Mouse (Mus musculus): Measurements from ENCODE around the gene Shisa8. TPM values are rescaled to one million over a fixed set of nuclear protein-coding genes. Genes with fewer than 3 reads are reported as not detected.
"Not testable (repeated sequence)": the region's sequence is repeated elsewhere in the genome, so short reads cannot be mapped to it uniquely, and the experiment has no call there.

Shisa8 gene
- polyA plus RNA-seq, 1 experiment = 0.06 TPM

DNA sequence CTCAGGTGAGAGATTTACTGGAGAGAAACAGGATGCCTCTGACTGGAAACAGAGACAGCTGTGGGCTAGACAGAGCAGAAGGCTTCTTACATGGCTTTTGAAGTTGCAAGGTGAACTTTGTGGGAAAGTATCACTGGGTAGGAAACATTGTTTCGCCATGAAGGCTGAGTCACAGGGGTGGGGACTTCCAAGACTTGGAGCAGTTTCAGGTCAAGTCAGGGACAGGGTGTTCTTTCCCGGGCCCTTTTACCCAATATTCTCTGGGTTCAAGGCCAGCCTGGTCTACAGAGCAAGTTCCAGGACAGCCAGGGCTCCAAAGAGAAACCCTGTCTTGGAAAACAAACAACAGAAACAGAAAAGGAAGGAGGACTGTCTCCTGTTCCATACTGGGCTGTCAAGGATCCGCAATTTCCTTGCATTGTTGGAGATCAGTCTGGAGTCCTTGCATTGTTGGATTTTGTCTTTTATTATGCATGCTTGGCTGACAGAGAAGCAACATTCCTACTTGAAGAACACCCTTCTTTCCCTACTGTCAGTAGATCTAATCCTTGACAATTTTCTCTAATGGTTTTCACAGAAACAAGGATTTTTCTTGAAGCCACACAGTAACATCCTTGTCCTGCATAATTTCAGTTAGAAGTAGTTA is 34.6 kb upstream of the Shisa8 start:
- no peak overlapping the region for H3K4me3 ChIP-seq (ENCODE audit: insufficient read depth, poor library complexity, severe bottlenecking)
- H3K36me3 ChIP-seq (ENCODE audit: control insufficient read depth, insufficient read depth) = no peaks in the 10 kb centered on the region
- H3K79me2 ChIP-seq (ENCODE audit: control insufficient read depth, insufficient read depth) = no peaks in the 10 kb centered on the region
- H3ac ChIP-seq (ENCODE audit: control insufficient read depth, insufficient read length, low read depth) = no peak overlapping the region
- no peaks in the 10 kb centered on the region for H3K27me3 ChIP-seq (ENCODE audit: control insufficient read depth, insufficient read depth, insufficient read length)
- TF ChIP-seq FOSL1 (IDR thresholded peaks at IDR 0.05; ENCODE audit: insufficient read depth, low read length, poor library complexity, severe bottlenecking) (no peak), USF1 (IDR thresholded peaks at IDR 0.05; ENCODE audit: low read depth) (no peak), CEBPB (IDR thresholded peaks at IDR 0.05; ENCODE audit: low read depth) (peak; percentile 17)
- no peaks in the 10 kb centered on the region for H3K79me3 ChIP-seq (ENCODE audit: low read depth)

DNA sequence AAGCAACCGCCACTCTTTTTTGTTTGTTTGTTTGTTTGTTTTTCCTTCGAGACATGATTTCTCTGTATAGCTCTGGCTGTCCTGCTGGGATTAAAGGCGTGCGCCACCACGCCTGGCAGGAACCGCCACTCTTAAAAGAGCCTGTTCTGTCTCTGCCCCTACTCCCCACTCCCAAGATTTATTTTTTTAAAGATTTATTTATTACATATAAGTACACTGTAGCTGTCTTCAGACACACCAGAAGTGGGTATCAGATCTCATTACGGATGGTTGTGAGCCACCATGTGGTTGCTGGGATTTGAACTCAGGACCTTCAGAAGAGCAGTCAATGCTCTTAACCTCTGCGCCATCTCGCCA is 32.2 kb upstream of the Shisa8 start:
- H3K4me3 ChIP-seq (ENCODE audit: insufficient read depth, poor library complexity, severe bottlenecking) = peak overlapping the region; percentile 58
- not testable (repeated sequence) for H3K79me2 ChIP-seq (ENCODE audit: control insufficient read depth, insufficient read depth); H3K27me3 ChIP-seq (ENCODE audit: control insufficient read depth, insufficient read depth, insufficient read length)

DNA sequence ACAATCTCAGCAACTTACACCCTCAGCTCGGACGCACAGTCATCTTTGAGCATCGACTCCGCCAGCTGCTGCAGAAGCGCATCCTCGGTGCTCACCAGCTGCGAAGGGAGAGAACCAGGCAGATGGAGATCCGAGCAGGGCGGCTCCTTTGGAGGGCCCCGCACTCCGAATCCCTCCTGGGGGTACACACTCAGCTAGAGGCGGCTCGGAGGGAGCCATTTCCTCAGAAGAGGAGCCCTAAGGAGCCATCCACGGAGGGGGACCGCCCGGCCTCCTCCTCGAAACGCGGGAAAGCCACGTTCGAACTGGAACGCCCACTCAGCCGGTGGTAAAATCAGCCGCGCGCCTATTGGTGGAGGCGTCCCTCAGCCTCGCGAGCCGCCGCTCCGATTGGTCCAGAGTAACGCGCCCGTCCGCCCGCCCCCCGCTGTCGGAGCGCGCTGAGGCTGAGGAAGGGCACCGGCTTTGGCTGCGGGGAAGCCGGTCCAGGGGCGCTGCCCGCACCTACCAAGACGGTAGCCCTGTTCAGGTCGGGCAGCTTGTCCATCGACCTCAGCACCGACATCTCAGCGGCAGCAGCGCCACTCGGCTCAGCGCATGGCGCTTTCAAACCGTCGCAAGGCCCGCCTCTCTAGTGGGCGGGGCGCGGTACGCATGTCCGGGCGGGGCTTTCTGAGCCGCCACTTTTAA is 31.6 kb upstream of the Shisa8 start, which contains the start of gene Cenpm:
Cenpm (minus strand) TSS at position 634 of the 690 bp plus-strand sequence.
- H3K27me3 ChIP-seq (ENCODE audit: control insufficient read depth, insufficient read depth, insufficient read length) = no peaks in the 10 kb centered on the region
- peak within 1 kb of the TSS; percentile 85 for H3ac ChIP-seq (ENCODE audit: control insufficient read depth, insufficient read length, low read depth)
- no peaks in the 10 kb centered on the region for H3K79me3 ChIP-seq (ENCODE audit: low read depth)
- TF ChIP-seq CTCF (IDR thresholded peaks at IDR 0.05; ENCODE audit: control insufficient read depth, insufficient read depth, insufficient read length) (no peak), MAX (IDR thresholded peaks at IDR 0.05) (peak; percentile 56)
- H3K4me3 ChIP-seq (ENCODE audit: insufficient read depth, poor library complexity, severe bottlenecking) = peak within 1 kb of the TSS; percentile 58
- H3K36me3 ChIP-seq (ENCODE audit: control insufficient read depth, insufficient read depth) = no peaks in the 10 kb centered on the region
- H3K79me2 ChIP-seq (ENCODE audit: control insufficient read depth, insufficient read depth) = no peaks in the 10 kb centered on the region

More for the DNA sequence above, 32.2 kb upstream of the Shisa8 start:
- not testable (repeated sequence) for H3K79me3 ChIP-seq (ENCODE audit: low read depth); H3ac ChIP-seq (ENCODE audit: control insufficient read depth, insufficient read length, low read depth); H3K36me3 ChIP-seq (ENCODE audit: control insufficient read depth, insufficient read depth)

DNA sequence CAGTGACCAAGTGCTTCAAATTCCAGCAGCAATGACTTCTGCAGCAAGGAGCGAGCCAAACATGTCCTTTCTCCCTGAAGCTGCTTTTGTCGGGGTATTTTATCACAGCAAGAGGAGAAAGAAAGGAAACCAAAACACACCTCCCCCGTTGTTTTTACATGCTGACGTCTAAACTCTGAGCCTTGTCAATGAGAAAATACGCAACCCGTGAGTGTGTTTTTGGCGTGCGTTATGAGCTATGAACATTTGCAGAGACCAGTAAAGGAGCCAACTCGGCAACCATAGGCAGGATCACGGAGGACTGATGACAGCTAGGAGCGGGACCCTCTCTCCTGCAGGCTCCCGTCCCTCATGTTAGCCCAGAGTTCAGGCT is 31.1 kb upstream of the Shisa8 start:
- no peak for TF ChIP-seq CTCF (IDR thresholded peaks at IDR 0.05; ENCODE audit: control insufficient read depth, insufficient read depth, insufficient read length)
- TF ChIP-seq FOSL1 (IDR thresholded peaks at IDR 0.05; ENCODE audit: insufficient read depth, low read length, poor library complexity, severe bottlenecking) = no peak
- TF ChIP-seq MAX (IDR thresholded peaks at IDR 0.05) = no peak
- no peak for TF ChIP-seq CEBPB (IDR thresholded peaks at IDR 0.05; ENCODE audit: low read depth)
- TF ChIP-seq MYOG (IDR thresholded peaks at IDR 0.05; ENCODE audit: control insufficient read depth, extremely low read depth, insufficient read length) = no peak
- no peak for TF ChIP-seq USF1 (IDR thresholded peaks at IDR 0.05; ENCODE audit: low read depth)
- no peak for TF ChIP-seq MYOD1 (IDR thresholded peaks at IDR 0.05; ENCODE audit: control insufficient read depth, insufficient read length, low read depth)
- H3K4me3 ChIP-seq (ENCODE audit: insufficient read depth, poor library complexity, severe bottlenecking) = peak overlapping the region; percentile 58
- peak overlapping the region; percentile 85 for H3ac ChIP-seq (ENCODE audit: control insufficient read depth, insufficient read length, low read depth)
- no peaks in the 10 kb centered on the region for H3K79me3 ChIP-seq (ENCODE audit: low read depth)
- no peaks in the 10 kb centered on the region for H3K27me3 ChIP-seq (ENCODE audit: control insufficient read depth, insufficient read depth, insufficient read length)
- no peaks in the 10 kb centered on the region for H3K79me2 ChIP-seq (ENCODE audit: control insufficient read depth, insufficient read depth)
- peaks cover 2% of the 10 kb centered on the region for H3K36me3 ChIP-seq (ENCODE audit: control insufficient read depth, insufficient read depth)

DNA sequence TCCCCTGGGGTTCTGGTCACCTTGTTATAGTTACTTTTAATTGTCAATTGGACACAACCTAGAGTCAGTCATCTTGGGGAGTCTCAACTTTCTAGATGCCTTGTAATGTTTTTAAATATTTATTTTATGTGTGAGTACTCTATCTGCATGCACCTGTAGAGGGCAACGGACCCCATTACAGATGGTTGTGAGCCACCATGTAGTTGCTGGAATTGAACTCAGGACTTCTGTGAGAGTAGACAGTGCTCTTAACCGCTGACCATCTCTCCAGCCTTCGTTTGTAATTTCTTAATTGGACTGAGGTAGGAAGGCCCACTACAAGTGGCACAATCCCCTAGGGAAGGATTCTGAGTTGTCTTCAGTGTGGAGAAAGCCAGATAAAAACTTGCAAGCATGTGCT is 30.7 kb upstream of the Shisa8 start:
- H3K36me3 ChIP-seq (ENCODE audit: control insufficient read depth, insufficient read depth) = peaks cover 6% of the 10 kb centered on the region
- peak overlapping the region; percentile 85 for H3ac ChIP-seq (ENCODE audit: control insufficient read depth, insufficient read length, low read depth)
- H3K4me3 ChIP-seq (ENCODE audit: insufficient read depth, poor library complexity, severe bottlenecking) = peak overlapping the region; percentile 58
- H3K79me2 ChIP-seq (ENCODE audit: control insufficient read depth, insufficient read depth) = no peaks in the 10 kb centered on the region
- H3K27me3 ChIP-seq (ENCODE audit: control insufficient read depth, insufficient read depth, insufficient read length) = no peaks in the 10 kb centered on the region
- no peaks in the 10 kb centered on the region for H3K79me3 ChIP-seq (ENCODE audit: low read depth)
- no peak for TF ChIP-seq MAX (IDR thresholded peaks at IDR 0.05)
- no peak for TF ChIP-seq MYOD1 (IDR thresholded peaks at IDR 0.05; ENCODE audit: control insufficient read depth, insufficient read length, low read depth)
- TF ChIP-seq MYOG (IDR thresholded peaks at IDR 0.05; ENCODE audit: control insufficient read depth, extremely low read depth, insufficient read length) = no peak
- TF ChIP-seq USF1 (IDR thresholded peaks at IDR 0.05; ENCODE audit: low read depth) = no peak
- no peak for TF ChIP-seq FOSL1 (IDR thresholded peaks at IDR 0.05; ENCODE audit: insufficient read depth, low read length, poor library complexity, severe bottlenecking)
- TF ChIP-seq CTCF (IDR thresholded peaks at IDR 0.05; ENCODE audit: control insufficient read depth, insufficient read depth, insufficient read length) = no peak
- TF ChIP-seq CEBPB (IDR thresholded peaks at IDR 0.05; ENCODE audit: low read depth) = no peak

DNA sequence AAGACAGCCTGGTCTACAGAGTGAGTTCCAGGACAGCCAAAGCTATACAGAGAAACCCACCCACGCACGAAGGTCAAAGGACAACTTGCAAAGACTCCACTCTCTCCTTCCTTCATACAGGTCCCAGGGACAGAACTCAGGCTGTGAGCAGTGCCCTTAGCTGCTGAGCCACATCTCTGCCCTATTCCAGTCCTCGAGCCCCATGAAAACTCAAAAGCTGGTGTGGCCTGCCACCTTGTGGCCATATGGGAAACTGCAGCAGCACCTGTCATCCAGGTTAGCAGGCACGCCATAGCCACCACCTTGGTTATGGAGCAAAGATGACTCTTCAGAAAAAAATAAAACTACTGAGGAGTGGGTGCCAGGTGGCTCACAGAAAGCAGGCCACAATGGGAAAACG is 23.9 kb upstream of the Shisa8 start:
- Histone ChIP-seq H3K4me3 (ENCODE audit: insufficient read depth, poor library complexity, severe bottlenecking) (no peak overlapping the region), H3K79me2 (ENCODE audit: control insufficient read depth, insufficient read depth) (no peaks in the 10 kb centered on the region), H3K27me3 (ENCODE audit: control insufficient read depth, insufficient read depth, insufficient read length) (no peaks in the 10 kb centered on the region), H3ac (ENCODE audit: control insufficient read depth, insufficient read length, low read depth) (no peak overlapping the region), H3K36me3 (ENCODE audit: control insufficient read depth, insufficient read depth) (peaks cover 11% of the 10 kb centered on the region), H3K79me3 (ENCODE audit: low read depth) (no peaks in the 10 kb centered on the region)
- no peak for TF ChIP-seq MYOG (IDR thresholded peaks at IDR 0.05; ENCODE audit: control insufficient read depth, extremely low read depth, insufficient read length)
- TF ChIP-seq MAX (IDR thresholded peaks at IDR 0.05) = no peak
- TF ChIP-seq CTCF (IDR thresholded peaks at IDR 0.05; ENCODE audit: control insufficient read depth, insufficient read depth, insufficient read length) = peak; percentile 95
- peak; percentile 75 for TF ChIP-seq MYOD1 (IDR thresholded peaks at IDR 0.05; ENCODE audit: control insufficient read depth, insufficient read length, low read depth)
- TF ChIP-seq FOSL1 (IDR thresholded peaks at IDR 0.05; ENCODE audit: insufficient read depth, low read length, poor library complexity, severe bottlenecking) = no peak
